ENCODE assay signal across 8 mouse cellular contexts in genomic region chr2:132107611-132108010, GRCm38 (mm10). TPM values are rescaled to one million over a fixed set of nuclear protein-coding genes. Genes with fewer than 3 reads are reported as not detected.
DNase-seq lines count a peak whose midpoint lies in the region; ATAC-seq and TF ChIP-seq lines count a peak whose summit lies in the region.

No protein-coding gene starts in this region.

- no peaks in the 10 kb centered on the region for H3K36me3 ChIP-seq in lung, embryonic 14.5 days (ENCODE audit: insufficient read depth)
- H3K36me3 ChIP-seq in kidney, postnatal 0 days (ENCODE audit: insufficient read depth, low read length), result no peaks in the 10 kb centered on the region

- ATAC-seq in lung, embryonic 14.5 days (ENCODE audit: insufficient read depth), result no peak
- ATAC-seq in kidney, postnatal 0 days (replicated peaks; ENCODE audit: low FRiP score, low read depth), result no peak
- no peak for ATAC-seq in granulocyte monocyte progenitor cell, adult 5-6 weeks (replicated peaks; ENCODE audit: poor library complexity, severe bottlenecking)

- H3K9ac ChIP-seq in lung, embryonic 14.5 days, result no peak overlapping the region
- no peak overlapping the region for H3K9ac ChIP-seq in kidney, postnatal 0 days (ENCODE audit: low read depth, low read length)

- TF ChIP-seq CTCF in lung, embryonic 14.5 days (IDR thresholded peaks at IDR 0.05; ENCODE audit: low read depth), result no peak
- TF ChIP-seq CTCF in lung, adult 2 months (IDR thresholded peaks at IDR 0.05; ENCODE audit: insufficient read depth, low read length), result no peak
- no peak for TF ChIP-seq CTCF in kidney, postnatal 0 days (IDR thresholded peaks at IDR 0.05; ENCODE audit: low read depth)

- no peak overlapping the region for H3K27ac ChIP-seq in lung, embryonic 14.5 days (ENCODE audit: low read depth)
- H3K27ac ChIP-seq in kidney, postnatal 0 days, result no peak overlapping the region

- no peak overlapping the region for H3K4me3 ChIP-seq in lung, embryonic 14.5 days (ENCODE audit: low read depth, low read length)
- no peak overlapping the region for H3K4me3 ChIP-seq in lung, adult 2 months (replicated peaks; ENCODE audit: extremely low read depth, low read depth, low read length)
- no peak overlapping the region for H3K4me3 ChIP-seq in kidney, postnatal 0 days (replicated peaks; ENCODE audit: low read depth, low read length)

- H3K4me1 ChIP-seq in lung, embryonic 14.5 days (ENCODE audit: insufficient read depth), result 0 out of 2 replicates have a peak, but pooled peaks cover 6% of the 10 kb centered on the region
- H3K4me1 ChIP-seq in lung, adult 2 months (ENCODE audit: control insufficient read depth, insufficient read depth, low read length), result peaks cover 40% of the 10 kb centered on the region
- peaks cover 7% of the 10 kb centered on the region for H3K4me1 ChIP-seq in kidney, postnatal 0 days (replicated peaks; ENCODE audit: insufficient read depth, low read length)

- TF ChIP-seq POLR2A in lung, adult 2 months (IDR thresholded peaks at IDR 0.05; ENCODE audit: borderline replicate concordance, extremely low read depth, low read depth, low read length), result no peak

- no peaks in the 10 kb centered on the region for H3K27me3 ChIP-seq in lung, embryonic 14.5 days (ENCODE audit: insufficient read depth, low read length)
- H3K27me3 ChIP-seq in kidney, postnatal 0 days (ENCODE audit: insufficient read depth, low read length), result no peaks in the 10 kb centered on the region

- H3K4me2 ChIP-seq in lung, embryonic 14.5 days, result no peak overlapping the region
- no peak overlapping the region; the same call in 1 of the 2 replicates for H3K4me2 ChIP-seq in kidney, postnatal 0 days (ENCODE audit: low read length)

- DNase-seq in adrenal gland, adult (ENCODE audit: inconsistent age in 2 of 2, low spot score in 1 of 2), result peak; percentile 64 to 89
- no peak for DNase-seq in adrenal gland, postnatal 4 days (ENCODE audit: low spot score in 2 of 2)
- DNase-seq in lung, embryonic 14.5 days, result peak; percentile 45
- DNase-seq in lung, adult 2 months, result no peak
- peak; percentile 49 for DNase-seq in kidney, postnatal 0 days (ENCODE audit: low spot score)
- peak; percentile 50 for DNase-seq in right cerebral cortex, postnatal 14 days
- DNase-seq in ovary, postnatal 36 days (ENCODE audit: low spot score), result no peak

- H3K9me3 ChIP-seq in lung, embryonic 14.5 days (ENCODE audit: low read depth, low read length), result no peaks in the 10 kb centered on the region
- H3K9me3 ChIP-seq in kidney, postnatal 0 days (replicated peaks; ENCODE audit: low read length), result no peaks in the 10 kb centered on the region

- 52% methylated on average over 9 of the region's 9 CpGs for WGBS in lung, embryonic 14.5 days
- 38% methylated on average over 9 of the region's 9 CpGs for WGBS in lung, adult 2 months
- WGBS in kidney, postnatal 0 days, result 50% methylated on average over 9 of the region's 9 CpGs

RNA-seq across cellular contexts. Expression of gene Slc23a2, which starts 37.3 kb away (rescaled TPM):
- total RNA-seq in adrenal gland, postnatal 4 days (2021), result 10 to 100 TPM; 60.4 to 67.4 TPM
- 13.8 and 17.3 TPM in 2 replicates for polyA plus RNA-seq in lung, embryonic 14.5 days (2014; fragmentation: Nextera tagmentation; extraction: Ambion mirVana)
- polyA plus RNA-seq in lung, adult 2 months (2012; rRNA removed), result 82.2 and 83.1 TPM in 2 replicates
- polyA plus RNA-seq in kidney, postnatal 0 days (2015; fragmentation: Nextera tagmentation; extraction: Ambion mirVana), result 11.7 and 12.3 TPM in 2 replicates
- total RNA-seq in granulocyte monocyte progenitor cell, adult 5-6 weeks (2014; fragmentation: Nextera tagmentation), result 4.5 and 12.5 TPM in 2 replicates
- 5.6 and 17.1 TPM in 2 replicates for total RNA-seq in granulocyte monocyte progenitor cell, adult 5-6 weeks (2017)

Comparison
In these comparisons a context has a peak if more than half of its experiments do, and no peak if none do; other contexts are left out.
1. DNase-seq: peak in adrenal gland, adult (2 of 2), lung, embryonic 14.5 days (single experiment), kidney, postnatal 0 days (single experiment) and right cerebral cortex, postnatal 14 days (single experiment); none in adrenal gland, postnatal 4 days (0 of 2), lung, adult 2 months (single experiment) and ovary, postnatal 36 days (single experiment).